Mouse (Mus musculus) gastrocnemius, postnatal 36 days (tissue): ENCODE results near the gene Calr4. TPM values are rescaled to one million over a fixed set of nuclear protein-coding genes. Genes with fewer than 3 reads are reported as not detected.
A peak's percentile ranks its signal among the peaks of the same experiment; 100 is the strongest.

Experiments
- DNase-seq, 2 experiments: peaks; one replicate each; pipeline ENCODE4 v3.0.0; 2022
- intact Hi-C: fragments of 180-260 bp; cut with DNase I; formaldehyde crosslinking; loops from one replicate; pipeline ENCODE4 v1.15.1; 2025
- total RNA-seq, 2 experiments: library from RNA; stranded (reverse); gene quantifications; 2 replicates each; pipeline ENCODE4 v1.2.3; 2021

Gene Calr4
- total RNA-seq, 2 experiments from 2014 or later = not detected

- intact Hi-C loops = no loop called here
- no peak for DNase-seq
Measured at GRCm38 (mm10) chr4:109271803-109272202, 37.5 kb downstream of the Calr4 start.

- DNase-seq = no peak
Measured at GRCm38 (mm10) chr4:109273586-109274240, 39.4 kb downstream of the Calr4 start.

GRCm38 (mm10) chr4:109279689-109280458, 45.6 kb downstream of the Calr4 start, which contains the start of gene Eps15:
Eps15 (plus strand) TSS chr4:109280268.
- intact Hi-C loops = no loop called here
- peak; percentile 90 to 92 for DNase-seq

More at GRCm38 (mm10) chr4:109273586-109274240, 39.4 kb downstream of the Calr4 start:
- intact Hi-C loops = no loop called here

GRCm38 (mm10) chr4:109280459-109281160, 46.3 kb downstream of the Calr4 start:
- intact Hi-C loops = no loop called here
- DNase-seq = peak in 1 of 2 experiments; percentile 25

GRCm38 (mm10) chr4:109281161-109281560, 46.9 kb downstream of the Calr4 start:
- no peak for DNase-seq
- intact Hi-C loops = no loop called here

- no peak for DNase-seq
- intact Hi-C loops = no loop called here
Measured at GRCm38 (mm10) chr4:109281946-109282345, 47.7 kb downstream of the Calr4 start.

- DNase-seq = no peak
- intact Hi-C loops = no loop called here
Measured at GRCm38 (mm10) chr4:109294629-109295028, 60.3 kb downstream of the Calr4 start.

- DNase-seq = no peak
- intact Hi-C loops = no loop called here
Measured at GRCm38 (mm10) chr4:109296510-109296909, 62.2 kb downstream of the Calr4 start.

GRCm38 (mm10) chr4:109299136-109299535, 64.9 kb downstream of the Calr4 start:
- intact Hi-C loops = no loop called here
- no peak for DNase-seq

Other genes starting within 250 kb of the Calr4 start
- gene Nrd1, start 233.8 kb upstream of the Calr4 start, total RNA-seq = 100 to 1,000 TPM; 102 to 120 TPM
- 100 to 1,000 TPM in 1 of 2 experiments, 10 to 100 TPM in 1; 82.9 to 101 TPM for gene Osbpl9, start 32.2 kb upstream of the Calr4 start, total RNA-seq
- 10 to 100 TPM; 64.4 to 65.1 TPM for gene Eps15, start 45.8 kb downstream of the Calr4 start, total RNA-seq
- gene Ttc39a, start 172.1 kb downstream of the Calr4 start, total RNA-seq = under 1 TPM; 0.17 to 0.18 TPM